Mouse (Mus musculus) cerebellum, adult 11-12 months (tissue): ENCODE measurements around the gene Tbc1d24.
A peak's percentile ranks its signal among the peaks of the same experiment; 100 is the strongest.

Experiments
- DNase-seq: peaks from one replicate; pipeline ENCODE4 v3.0.0; 2022

The Tbc1d24 gene

GRCm38 (mm10) chr17:24205284-24205888 lies at the start of gene Tbc1d24:
Gene Tbc1d24, minus strand, starts transcription at chr17:24205562.
- DNase-seq, result peak; percentile 97

DNA sequence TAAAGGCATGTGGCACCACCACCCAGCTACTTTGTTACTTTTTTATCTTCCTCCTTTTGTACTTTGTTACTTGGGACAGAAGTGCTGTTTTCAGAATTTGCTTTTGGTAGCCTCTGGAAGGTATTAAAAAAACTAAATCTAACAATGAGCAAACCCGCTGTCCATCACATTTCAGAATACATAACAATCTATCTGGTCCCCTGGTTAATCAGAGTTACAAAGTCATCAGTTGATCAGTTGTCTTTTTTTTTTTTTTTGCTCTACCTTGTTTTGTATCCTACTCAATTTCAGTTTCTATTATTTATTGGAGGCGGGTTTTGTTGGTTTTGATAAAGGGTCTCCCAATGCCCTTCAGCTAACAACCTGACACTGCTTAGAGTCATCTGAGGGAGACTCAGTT lies 47.0 kb upstream of the Tbc1d24 start:
- no peak for DNase-seq

- DNase-seq, result peak; percentile 97
Observed at GRCm38 (mm10) chr17:24251320-24252069, 46.1 kb upstream of the Tbc1d24 start, which contains the start of gene Ccnf. Gene Ccnf, minus strand, starts transcription at chr17:24251484.

DNA sequence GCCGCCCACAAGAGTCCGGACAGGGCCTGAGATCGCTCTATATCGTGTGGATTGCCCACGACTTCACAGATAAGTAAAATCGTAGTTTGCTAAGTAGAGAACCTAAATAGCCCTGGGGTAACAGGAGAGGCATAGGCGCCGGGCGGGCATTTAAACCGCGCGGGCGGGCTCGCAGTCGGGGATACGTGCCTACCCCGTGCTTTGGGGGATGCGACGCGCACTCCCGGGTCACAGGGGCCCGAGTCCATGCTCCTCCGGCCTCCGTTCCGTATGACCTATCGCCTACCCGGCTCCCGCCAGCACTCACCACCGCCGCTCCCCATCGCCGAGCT lies 45.6 kb upstream of the Tbc1d24 start:
- DNase-seq, result no peak

DNA sequence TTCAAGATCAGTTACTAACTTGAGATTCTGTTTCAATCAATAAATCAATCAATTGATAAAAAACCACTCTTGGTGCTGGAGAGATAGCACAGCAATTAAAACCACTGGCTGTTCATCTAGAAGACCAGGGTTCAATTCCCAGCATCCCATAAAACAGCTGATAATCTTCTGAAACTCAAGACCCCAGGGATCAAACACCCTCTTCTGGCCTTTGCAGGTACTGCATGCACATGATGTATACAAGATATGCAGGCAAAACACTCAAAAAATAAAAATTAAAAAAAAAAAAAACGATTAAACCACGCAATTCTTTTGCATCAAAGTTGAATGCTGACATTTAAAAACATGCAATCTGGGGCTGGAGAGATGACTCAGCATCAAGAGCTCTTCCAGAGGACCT lies 43.3 kb upstream of the Tbc1d24 start:
- no peak for DNase-seq

GRCm38 (mm10) chr17:24244061-24244460 lies 38.7 kb upstream of the Tbc1d24 start:
- DNase-seq, result no peak

DNA sequence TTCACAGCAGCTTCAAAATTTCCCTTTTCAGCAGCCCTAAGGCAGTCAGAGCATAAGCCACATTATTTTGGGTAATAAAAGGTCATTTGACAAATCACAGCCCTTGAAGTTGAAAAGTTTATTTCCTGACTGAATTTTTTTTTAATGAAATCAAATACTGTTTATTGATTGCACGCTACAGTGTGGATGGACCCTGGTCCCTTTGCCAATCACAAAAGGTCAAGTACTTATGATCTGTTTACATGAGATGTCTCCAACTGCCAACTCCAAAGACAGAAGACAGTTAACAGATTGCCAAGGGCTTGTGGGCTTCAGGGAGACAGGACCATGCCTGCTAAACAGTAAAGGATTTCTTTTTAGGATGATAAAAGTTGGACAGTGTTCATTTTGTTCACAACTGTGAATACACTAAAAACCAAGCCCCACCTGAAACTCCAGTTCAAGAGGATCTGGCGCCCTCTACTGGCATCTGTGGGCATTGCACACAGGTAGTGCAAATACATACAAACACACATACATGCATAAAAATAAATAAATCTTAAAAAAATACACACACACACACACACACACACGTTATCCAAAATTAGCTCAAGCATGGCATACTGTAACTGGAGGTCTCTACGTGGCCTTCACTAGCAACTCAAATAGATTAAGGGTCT lies 38.1 kb upstream of the Tbc1d24 start:
- no peak for DNase-seq

GRCm38 (mm10) chr17:24236921-24237320 lies 31.6 kb upstream of the Tbc1d24 start:
- peak; percentile 86 for DNase-seq

DNA sequence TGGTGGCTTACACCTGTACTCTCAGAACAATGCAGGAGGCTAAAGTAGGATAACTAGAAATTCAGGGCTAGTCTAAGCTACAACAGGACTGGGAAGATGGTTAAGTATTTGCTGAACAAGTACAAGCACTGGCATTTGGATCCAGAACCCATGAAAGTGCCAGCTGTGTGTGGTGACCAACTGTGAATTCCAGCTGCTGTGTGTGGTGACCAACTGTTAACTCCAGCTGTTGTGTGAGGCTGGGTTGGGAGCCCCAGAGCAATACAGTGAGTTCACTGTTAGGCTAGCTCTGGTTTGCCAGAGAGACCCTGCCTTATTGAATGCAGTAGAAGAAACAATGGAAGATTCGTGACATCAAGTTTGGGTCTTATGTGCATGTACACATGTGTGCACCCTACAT lies 31.1 kb upstream of the Tbc1d24 start:
- no peak for DNase-seq

- DNase-seq, result no peak
Observed at GRCm38 (mm10) chr17:24227941-24228340, 22.6 kb upstream of the Tbc1d24 start.

GRCm38 (mm10) chr17:24226721-24227120 lies 21.4 kb upstream of the Tbc1d24 start:
- DNase-seq, result no peak

GRCm38 (mm10) chr17:24225851-24226250 lies 20.5 kb upstream of the Tbc1d24 start:
- no peak for DNase-seq

DNA sequence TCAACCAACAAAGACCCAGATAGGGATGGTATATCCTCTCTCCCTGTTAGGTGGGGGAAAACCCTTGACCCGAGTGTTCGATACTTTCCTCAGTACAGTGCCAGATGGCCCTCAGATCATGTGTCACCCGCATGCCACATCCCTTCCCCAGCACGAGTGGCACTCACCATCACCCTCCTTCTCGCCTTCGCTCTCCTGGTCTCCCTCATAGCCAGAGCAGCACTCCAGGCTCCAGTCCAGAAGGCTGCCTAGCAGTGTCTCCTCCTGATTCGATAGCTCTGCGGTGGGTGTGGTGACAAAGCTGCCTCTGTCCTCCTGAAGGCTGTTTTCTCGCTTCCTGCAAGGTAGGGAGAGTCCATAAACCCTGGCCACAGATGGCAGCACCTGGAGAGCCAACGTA lies 19.4 kb upstream of the Tbc1d24 start:
- no peak for DNase-seq

DNA sequence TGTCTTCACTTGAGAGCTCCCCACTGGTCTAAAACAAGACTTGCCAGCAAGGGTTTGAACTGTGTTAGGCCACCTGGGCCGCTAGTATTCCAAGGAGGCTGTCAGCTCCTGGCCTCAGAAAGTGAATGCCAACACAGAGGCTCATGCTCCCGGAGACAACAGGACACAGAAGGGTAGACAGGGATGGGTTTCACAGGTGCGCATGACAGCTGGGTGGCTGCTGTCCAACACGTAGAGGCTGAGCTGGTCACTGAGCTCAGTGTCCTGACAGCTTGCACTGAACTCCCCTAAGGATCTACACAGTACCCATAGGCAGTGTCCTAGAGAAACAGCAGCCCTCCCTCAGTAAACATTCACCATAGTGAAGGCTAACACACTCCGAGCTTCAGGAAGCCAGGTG lies 18.2 kb upstream of the Tbc1d24 start:
- DNase-seq, result no peak

- no peak for DNase-seq
Observed at GRCm38 (mm10) chr17:24222653-24223052, 17.3 kb upstream of the Tbc1d24 start.

GRCm38 (mm10) chr17:24220435-24221411 lies 15.4 kb upstream of the Tbc1d24 start, which contains the start of gene Tedc2:
Gene Tedc2, minus strand, starts transcription at chr17:24220851.
- peak; percentile 95 for DNase-seq

DNA sequence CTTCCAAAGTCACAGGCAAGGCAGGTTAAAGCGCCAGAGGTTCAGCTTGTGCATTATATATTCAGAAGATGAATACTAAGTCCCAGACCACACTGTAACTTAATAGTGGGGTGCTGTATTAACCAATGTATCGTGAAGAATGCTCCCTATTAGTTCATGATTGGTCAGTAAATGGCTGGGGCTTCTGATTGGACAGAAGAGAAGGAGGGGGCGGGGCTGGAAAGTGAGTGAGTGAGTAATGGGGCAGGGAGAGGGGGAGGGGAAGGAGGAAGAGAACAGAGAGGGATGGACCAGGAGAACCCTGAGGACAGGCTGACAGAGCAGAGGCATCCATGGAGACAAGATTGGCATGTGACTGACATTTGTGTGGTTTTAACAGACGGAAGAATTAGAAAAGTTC lies 11.5 kb upstream of the Tbc1d24 start:
- DNase-seq, result no peak

DNA sequence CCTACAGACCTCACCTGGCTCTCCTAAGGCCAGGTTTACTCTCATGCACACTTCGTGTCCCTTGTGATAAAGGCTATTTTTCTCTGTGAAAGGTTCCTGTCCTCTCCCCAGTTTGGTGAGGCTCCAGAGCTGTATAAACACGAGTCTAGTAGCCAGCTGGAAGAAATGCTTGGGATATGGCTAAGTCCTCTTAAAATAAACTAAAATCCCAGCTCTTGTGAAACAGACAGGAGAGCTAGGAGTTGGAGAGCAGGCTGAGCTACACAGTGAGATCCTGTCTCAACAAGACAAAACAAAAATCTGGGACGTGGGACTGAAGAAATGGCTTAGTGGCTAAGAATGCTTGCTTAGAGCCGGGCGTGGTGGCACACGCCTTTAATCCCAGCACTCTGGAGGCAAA lies 7.8 kb upstream of the Tbc1d24 start:
- DNase-seq, result no peak

GRCm38 (mm10) chr17:24212441-24213018 lies 7.2 kb upstream of the Tbc1d24 start:
- no peak for DNase-seq

- peak; percentile 87 for DNase-seq
Observed at GRCm38 (mm10) chr17:24211631-24212440, 6.5 kb upstream of the Tbc1d24 start.

GRCm38 (mm10) chr17:24210591-24210990 lies 5.2 kb upstream of the Tbc1d24 start:
- DNase-seq, result no peak

GRCm38 (mm10) chr17:24209916-24210240 lies 4.5 kb upstream of the Tbc1d24 start:
- DNase-seq, result no peak
